Mouse (Mus musculus) macrophage (primary cell): ENCODE results near the gene Tma7. TPM values are rescaled to one million over a fixed set of nuclear protein-coding genes. Genes with fewer than 3 reads are reported as not detected.

ENCODE experiments used
- H3K27ac ChIP-seq: fragments of 350-480 bp; formaldehyde crosslinking; 2 replicates; pipeline ENCODE4 v1.9.0; 2021
- H3K36me3 ChIP-seq: fragments of 350-480 bp; formaldehyde crosslinking; 2 replicates; pipeline ENCODE4 v1.9.0; 2021; ENCODE audit errors: inconsistent target
- H3K4me3 ChIP-seq: fragments of 350-480 bp; formaldehyde crosslinking; 2 replicates; pipeline ENCODE4 v1.9.0; 2021; ENCODE audit errors: inconsistent target
- H3K79me2 ChIP-seq: fragments of 350-480 bp; formaldehyde crosslinking; 2 replicates; pipeline ENCODE4 v1.9.0; 2021; ENCODE audit errors: inconsistent target
- WGBS: methylation state at CpG from one replicate; pipeline ENCODE4 v1.1.7; 2026; ENCODE audit warnings: inconsistent platforms; ENCODE audit not compliant: missing documents; 5-methylcytosine and 5-hydroxymethylcytosine counted together
- polyA plus RNA-seq: library from polyadenylated mRNA; stranded (reverse); fragments of 250-400 nt; gene quantifications from 3 replicates; pipeline ENCODE4 v1.2.4, GENCODE M21; 2018; ENCODE audit warnings: inconsistent platforms

Gene Tma7
- polyA plus RNA-seq, 1 experiment from 2014 or later, result 294 TPM

DNA sequence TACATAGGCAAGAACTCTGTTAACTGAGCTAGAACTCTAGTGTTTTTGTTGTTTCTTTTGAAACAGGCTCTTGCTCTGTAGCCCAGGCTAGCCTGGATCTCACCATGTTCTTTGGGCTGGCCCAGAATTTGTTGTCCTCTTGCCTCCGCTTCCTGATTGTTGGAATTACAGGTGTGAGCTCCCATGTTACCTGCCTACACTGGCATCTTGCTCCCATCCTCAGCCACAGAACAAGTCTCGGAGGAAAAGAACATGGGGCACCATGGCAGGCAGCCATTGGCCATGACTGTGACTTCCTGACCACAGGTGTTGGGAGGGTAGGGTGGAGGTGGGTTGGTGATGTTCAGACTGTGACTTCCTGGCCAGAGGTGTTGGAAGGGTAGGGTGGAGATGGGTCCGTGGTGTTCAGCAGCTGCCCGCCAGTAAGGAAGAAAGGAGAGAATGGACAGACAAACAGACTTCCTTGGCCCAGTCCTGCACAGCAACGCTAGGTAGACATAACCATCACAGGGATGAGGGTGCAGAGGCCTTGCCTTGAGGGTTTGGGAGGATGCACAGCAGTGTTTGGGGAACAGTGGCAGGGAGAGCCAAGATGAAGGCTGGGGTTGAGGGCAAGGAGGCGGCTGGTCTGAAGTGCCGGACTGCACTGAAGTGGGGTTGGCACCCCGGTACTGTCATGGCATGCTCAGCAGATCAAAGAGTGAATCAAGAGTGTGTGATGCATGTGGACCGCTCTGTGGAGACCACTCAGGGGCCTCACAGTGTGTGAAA, 29.7 kb downstream of the Tma7 start:
- Histone ChIP-seq H3K4me3 (no peak overlapping the region), H3K36me3 (peaks cover 49% of the 10 kb centered on the region; the same call in 1 of the 2 replicates)
- 83% methylated on average over 9 of the region's 9 CpGs for WGBS

DNA sequence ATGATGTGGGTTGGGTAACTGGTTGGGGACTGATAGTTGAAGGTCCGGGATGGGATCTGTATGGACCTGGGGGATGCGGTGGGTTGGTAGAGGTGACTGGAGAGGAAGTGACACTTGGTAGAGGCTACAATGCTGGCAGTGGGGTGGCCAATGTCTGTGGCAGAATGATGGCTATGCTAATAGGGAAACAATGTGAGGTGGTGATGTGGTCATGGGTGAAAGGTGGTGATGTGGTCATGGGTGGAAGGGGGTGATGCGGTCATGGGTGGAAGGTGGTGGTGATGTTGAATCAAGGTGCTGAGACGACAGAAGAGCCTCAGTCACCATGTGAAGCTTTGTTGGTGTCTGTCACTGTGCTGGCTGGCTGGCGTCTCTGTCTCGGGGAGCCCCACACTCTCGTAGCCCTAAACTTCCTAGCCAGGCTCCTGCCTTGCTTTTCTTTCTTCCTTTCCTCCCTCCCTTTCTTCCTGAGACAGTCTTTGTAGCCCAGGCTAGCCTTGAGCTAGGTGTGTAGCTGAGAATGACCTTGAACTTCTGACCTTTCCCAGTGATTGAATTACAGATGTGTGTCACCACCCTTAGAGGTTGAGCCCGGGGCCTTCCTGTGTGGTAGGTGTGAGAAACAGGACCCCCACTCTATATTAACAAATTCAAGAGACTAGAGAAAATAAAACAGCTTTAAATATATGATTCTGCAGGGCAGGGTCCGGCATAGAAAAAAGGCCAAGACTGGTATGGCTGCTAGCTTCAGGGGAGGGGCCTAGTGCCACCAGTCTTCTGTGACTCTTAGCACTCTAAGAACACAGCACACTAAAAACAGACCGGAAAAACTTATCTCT, 30.5 kb downstream of the Tma7 start:
- no peak overlapping the region for H3K27ac ChIP-seq

More for the DNA sequence above, 29.7 kb downstream of the Tma7 start:
- Histone ChIP-seq H3K79me2 (peaks cover 96% of the 10 kb centered on the region), H3K27ac (no peak overlapping the region)

DNA sequence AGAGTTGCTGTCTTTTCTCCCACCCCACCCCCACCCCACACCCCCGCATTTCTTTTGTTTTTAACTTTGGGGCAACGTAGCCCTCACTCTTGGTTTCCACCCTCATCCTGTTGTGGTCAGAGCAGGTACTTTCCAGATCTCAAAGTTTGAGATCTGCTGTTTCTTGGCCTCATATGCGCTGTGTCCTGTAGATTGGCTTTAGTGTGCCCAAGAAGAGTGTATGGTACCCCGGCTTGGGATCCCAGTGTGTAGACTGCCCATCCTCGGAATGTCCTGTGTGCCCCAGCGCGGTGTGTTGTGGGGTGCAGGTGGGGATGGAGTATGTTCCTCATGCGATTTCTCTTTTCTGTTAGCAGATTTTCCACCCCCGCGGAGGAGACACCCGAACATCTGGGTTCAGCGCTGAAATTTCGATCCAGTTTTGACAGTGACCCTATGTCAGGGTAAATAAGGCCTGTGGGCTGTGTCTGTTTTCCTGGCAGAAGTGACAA, 31.3 kb downstream of the Tma7 start:
- Histone ChIP-seq H3K79me2 (peaks cover 85% of the 10 kb centered on the region), H3K4me3 (no peak overlapping the region), H3K27ac (no peak overlapping the region), H3K36me3 (peaks cover 42% of the 10 kb centered on the region; the same call in 1 of the 2 replicates)
- 30% methylated on average over 10 of the region's 13 CpGs for WGBS

More for the DNA sequence above, 30.5 kb downstream of the Tma7 start:
- Histone ChIP-seq H3K4me3 (no peak overlapping the region), H3K36me3 (peaks cover 49% of the 10 kb centered on the region; the same call in 1 of the 2 replicates), H3K79me2 (peaks cover 88% of the 10 kb centered on the region)
- 75% methylated on average over 8 of the region's 10 CpGs for WGBS

- no peak overlapping the region for H3K27ac ChIP-seq
- 21% methylated on average over 3 of the region's 3 CpGs for WGBS
These were observed 31.8 kb downstream of the Tma7 start for GRCm38 (mm10) chr9:109050674-109050997.

DNA sequence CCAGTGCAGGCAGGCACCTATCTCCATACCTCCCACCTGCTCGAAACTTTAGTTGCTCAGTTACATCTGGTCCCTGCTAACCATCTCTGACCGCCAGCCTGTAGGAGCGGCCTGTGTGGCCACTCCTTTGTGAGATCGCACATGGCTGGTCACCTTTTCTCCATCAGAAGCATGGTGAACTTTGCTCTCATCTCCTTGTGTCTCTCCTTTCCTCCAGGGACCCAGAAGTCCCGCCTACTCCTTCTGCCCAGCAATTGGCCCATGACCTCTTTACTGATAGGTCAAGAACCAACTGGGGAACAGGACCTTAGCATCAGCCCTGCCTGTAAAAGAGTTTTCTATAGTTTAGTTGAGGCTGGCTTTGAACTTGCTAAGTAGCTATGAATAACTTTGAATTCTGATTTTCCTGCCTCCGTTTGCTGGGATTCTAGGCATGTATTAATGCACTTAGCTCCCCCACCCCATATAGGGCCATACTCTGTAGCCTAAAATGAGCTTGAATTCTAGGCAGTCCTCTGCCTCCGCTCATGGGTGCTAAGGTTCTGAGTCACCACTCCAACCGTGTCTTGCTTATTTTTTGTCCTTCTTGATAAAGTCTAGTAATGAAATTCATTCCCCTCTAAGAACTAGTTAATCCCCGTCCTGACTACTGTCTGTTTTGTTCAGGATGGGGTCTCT, 32.3 kb downstream of the Tma7 start:
- peaks cover 39% of the 10 kb centered on the region; the same call in 1 of the 2 replicates for H3K36me3 ChIP-seq
- peaks cover 78% of the 10 kb centered on the region for H3K79me2 ChIP-seq
- no peak overlapping the region for H3K27ac ChIP-seq
- 96% methylated on average over 9 of the region's 9 CpGs for WGBS
- H3K4me3 ChIP-seq, result no peak overlapping the region

More at GRCm38 (mm10) chr9:109050674-109050997, 31.8 kb downstream of the Tma7 start:
- Histone ChIP-seq H3K36me3 (peaks cover 39% of the 10 kb centered on the region; the same call in 1 of the 2 replicates), H3K4me3 (no peak overlapping the region), H3K79me2 (peaks cover 81% of the 10 kb centered on the region)

DNA sequence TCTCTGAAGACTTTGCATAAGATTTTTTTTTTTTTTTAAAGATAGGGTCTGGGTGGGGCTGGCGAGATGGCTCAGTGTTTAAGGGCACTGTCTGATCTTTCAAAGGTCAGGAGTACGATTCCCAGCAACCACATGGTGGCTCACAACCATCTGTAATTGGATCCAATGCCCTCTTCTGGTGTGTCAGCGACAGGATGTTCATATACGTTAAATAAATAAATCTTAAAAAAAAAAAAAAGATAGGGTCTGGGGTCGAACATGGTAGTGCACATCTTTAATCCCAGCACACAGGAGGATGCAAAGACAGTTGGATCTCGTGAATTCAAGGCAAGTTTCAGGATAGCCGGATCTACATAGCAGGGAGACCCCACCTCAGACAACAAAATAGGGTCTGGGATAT, 33.1 kb downstream of the Tma7 start:
- H3K4me3 ChIP-seq, result no peak overlapping the region
- H3K36me3 ChIP-seq, result peaks cover 43% of the 10 kb centered on the region
- 88% methylated on average over 7 of the region's 7 CpGs for WGBS
- H3K27ac ChIP-seq, result no peak overlapping the region
- H3K79me2 ChIP-seq, result peaks cover 80% of the 10 kb centered on the region

DNA sequence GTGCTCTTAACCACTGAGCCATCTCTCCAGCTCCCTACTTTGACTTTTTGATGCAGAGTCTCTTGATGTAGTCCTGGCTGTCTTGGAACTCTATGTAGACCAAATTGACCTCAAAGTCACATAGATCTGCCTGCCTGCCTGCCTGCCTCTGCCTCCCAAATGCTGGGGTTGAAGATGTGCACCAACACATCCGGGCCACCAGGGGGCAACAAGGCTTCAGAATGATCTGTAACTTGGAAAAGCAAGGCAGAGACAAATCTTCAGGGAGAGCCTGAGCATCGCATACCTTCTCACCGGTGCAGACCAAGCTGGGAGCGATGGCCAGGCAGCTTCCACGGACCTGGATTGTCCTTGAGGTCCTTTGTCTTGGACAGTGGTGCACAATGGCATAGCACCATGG, 36.1 kb downstream of the Tma7 start:
- WGBS, result 48% methylated on average over 5 of the region's 5 CpGs
- H3K27ac ChIP-seq, result no peak overlapping the region
- peaks cover 64% of the 10 kb centered on the region for H3K79me2 ChIP-seq
- peaks cover 32% of the 10 kb centered on the region for H3K36me3 ChIP-seq
- H3K4me3 ChIP-seq, result no peak overlapping the region

GRCm38 (mm10) chr9:109041351-109041750, 41.0 kb downstream of the Tma7 start:
- Histone ChIP-seq H3K27ac (no peak overlapping the region), H3K79me2 (peaks cover 60% of the 10 kb centered on the region)
- WGBS, result 86% methylated on average over 6 of the region's 7 CpGs

GRCm38 (mm10) chr9:109040906-109041305, 41.5 kb downstream of the Tma7 start:
- 84% methylated on average over 5 of the region's 6 CpGs for WGBS

More at GRCm38 (mm10) chr9:109041351-109041750, 41.0 kb downstream of the Tma7 start:
- Histone ChIP-seq H3K36me3 (peaks cover 11% of the 10 kb centered on the region), H3K4me3 (no peak overlapping the region)

DNA sequence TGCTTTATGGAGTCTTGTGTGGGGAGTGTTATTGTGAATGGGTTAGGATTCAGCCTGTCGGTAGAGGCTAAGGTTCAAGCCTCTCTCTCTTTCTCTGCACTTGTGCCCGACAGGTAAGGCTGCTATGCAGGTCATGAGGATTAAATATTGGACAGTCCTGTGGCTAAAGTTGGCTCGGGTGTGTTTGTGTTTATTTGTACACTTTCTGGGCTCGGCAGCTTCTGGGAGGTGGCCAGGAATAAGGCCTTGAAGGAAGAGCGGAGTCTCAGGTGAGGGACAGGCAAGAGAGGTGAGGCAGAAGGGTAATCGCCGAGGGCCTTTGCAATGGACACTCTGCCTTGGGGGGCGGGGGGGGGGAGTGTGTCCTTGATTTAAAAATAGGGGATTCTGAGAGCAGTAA, 42.2 kb downstream of the Tma7 start:
- Histone ChIP-seq H3K4me3 (no peak overlapping the region), H3K36me3 (peaks cover 11% of the 10 kb centered on the region), H3K79me2 (peaks cover 57% of the 10 kb centered on the region), H3K27ac (no peak overlapping the region)
- WGBS, result 91% methylated on average over 8 of the region's 8 CpGs

More at GRCm38 (mm10) chr9:109040906-109041305, 41.5 kb downstream of the Tma7 start:
- peaks cover 11% of the 10 kb centered on the region for H3K36me3 ChIP-seq
- no peak overlapping the region for H3K27ac ChIP-seq
- no peak overlapping the region for H3K4me3 ChIP-seq
- H3K79me2 ChIP-seq, result peaks cover 59% of the 10 kb centered on the region

DNA sequence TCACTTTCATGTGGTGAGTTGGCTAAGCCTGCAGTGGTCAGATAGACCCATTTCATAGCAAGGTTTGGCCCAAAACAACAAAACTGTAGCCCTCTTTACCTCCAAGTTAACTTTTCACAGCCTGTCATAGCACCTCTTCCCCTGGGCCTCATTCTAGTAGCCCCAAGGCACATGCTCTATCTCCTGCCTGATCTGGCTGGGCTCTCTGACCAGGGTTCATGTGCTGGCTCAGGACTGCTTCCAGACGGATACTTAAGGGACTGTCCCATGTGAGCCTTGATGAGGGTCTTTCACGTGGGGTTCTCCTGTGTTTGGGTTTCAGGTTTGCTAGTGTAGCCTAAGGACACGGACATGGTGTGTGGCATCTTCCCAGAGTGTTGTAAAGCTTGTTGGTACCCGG, 42.7 kb downstream of the Tma7 start:
- Histone ChIP-seq H3K4me3 (peak overlapping the region; percentile 86), H3K27ac (0 out of 2 replicates have a peak overlapping the region, but pooled peaks have one; percentile 83), H3K79me2 (peaks cover 54% of the 10 kb centered on the region), H3K36me3 (peaks cover 11% of the 10 kb centered on the region)
- WGBS, result 84% methylated on average over 4 of the region's 4 CpGs

DNA sequence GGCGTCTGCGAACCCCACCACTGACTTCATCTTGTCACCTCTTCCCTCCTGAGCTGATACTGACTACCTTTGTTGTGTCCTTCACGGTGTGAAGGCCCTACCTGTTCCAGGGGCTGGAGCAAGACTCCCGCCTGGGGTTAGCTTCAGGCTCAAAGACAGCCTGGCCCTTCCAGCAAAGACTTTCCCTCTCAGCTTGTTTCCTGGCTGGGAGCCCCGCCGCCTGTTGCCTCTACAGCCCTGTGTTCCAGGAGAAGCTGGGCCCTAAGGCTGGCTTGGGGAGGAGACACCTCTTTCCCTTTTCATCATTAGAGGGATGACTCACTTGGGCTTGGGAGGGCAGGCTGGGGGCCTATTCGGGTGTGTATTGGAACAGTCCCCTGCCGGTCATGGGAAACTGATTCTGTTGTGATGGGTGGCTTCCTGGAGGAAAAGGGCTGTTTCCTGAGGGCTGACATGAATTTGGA, 43.5 kb downstream of the Tma7 start:
- Histone ChIP-seq H3K36me3 (0 out of 2 replicates have a peak, but pooled peaks cover 6% of the 10 kb centered on the region), H3K27ac (peak overlapping the region; percentile 83), H3K4me3 (peak overlapping the region; percentile 86), H3K79me2 (peaks cover 47% of the 10 kb centered on the region)
- 6% methylated on average over 8 of the region's 8 CpGs for WGBS

DNA sequence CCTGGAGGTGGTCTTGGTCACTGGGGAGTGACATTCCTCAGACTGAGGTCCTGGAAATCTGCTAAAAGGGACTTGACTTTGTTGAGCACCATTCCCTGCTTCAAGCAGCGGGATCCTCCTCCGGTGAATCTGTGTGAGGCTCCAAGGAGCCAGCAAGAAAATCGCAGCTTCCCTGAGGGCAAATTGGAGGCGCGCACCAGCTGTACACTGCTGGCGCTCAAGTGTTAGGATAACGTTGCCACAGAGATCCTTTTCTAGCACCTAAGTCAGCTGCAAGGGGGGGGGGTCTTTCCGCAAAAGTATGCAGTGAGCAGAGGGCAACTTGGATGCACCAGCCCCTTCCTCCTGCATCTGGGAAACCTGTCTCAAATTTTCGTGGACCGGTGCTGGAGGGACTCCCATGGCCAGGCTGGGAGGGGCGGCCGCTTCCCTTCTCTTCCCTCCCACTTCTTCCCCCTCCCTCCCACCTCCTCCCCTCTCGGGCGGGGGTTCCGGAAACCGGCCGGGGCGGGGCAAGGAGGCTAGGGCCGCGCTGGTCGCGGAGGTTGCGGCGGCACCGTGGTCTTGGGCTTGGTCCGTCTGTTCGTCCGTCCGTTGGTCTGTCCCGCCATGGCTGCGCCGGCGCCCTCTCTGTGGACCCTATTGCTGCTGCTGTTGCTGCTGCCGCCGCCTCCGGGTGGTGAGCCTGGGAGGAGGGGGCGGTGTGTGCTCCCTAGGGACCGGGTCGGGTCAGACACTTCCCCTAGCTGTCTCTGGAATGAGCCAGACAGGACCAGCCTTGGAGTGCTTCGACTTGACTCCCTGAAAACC, 44.1 kb downstream of the Tma7 start, which contains the start of gene Shisa5:
Shisa5 (plus strand) TSS at position 480 of the 810 bp plus-strand sequence.
- Histone ChIP-seq H3K27ac (peak within 1 kb of the TSS; percentile 83), H3K4me3 (peak within 1 kb of the TSS; percentile 86)

More for the DNA sequence above, 44.1 kb downstream of the Tma7 start, which contains the start of gene Shisa5:
- 2% methylated on average over 40 of the region's 40 CpGs for WGBS
- H3K36me3 ChIP-seq, result 0 out of 2 replicates have a peak, but pooled peaks cover 6% of the 10 kb centered on the region
- H3K79me2 ChIP-seq, result peaks cover 44% of the 10 kb centered on the region
